Mouse (Mus musculus): ENCODE results near the gene Wdcp. TPM values are rescaled to one million over a fixed set of nuclear protein-coding genes. Genes with fewer than 3 reads are reported as not detected.

The Wdcp gene
- polyA plus RNA-seq, 1 experiment from 2014 or later, result 17.1 TPM

- Histone ChIP-seq H3K27me3 (ENCODE audit: control insufficient read depth, insufficient read depth, low read length) (no peaks in the 10 kb centered on the region), H3K4me3 (ENCODE audit: low read depth, low read length) (no peak overlapping the region)
- ATAC-seq (replicated peaks; ENCODE audit: insufficient number of reproducible peaks, low FRiP score, low TSS enrichment), result no peak
Measured at GRCm38 (mm10) chr12:4888739-4889138, 45.6 kb downstream of the Wdcp start.

GRCm38 (mm10) chr12:4889251-4889650, 46.1 kb downstream of the Wdcp start:
- no peak overlapping the region for H3K4me2 ChIP-seq
- no peak overlapping the region for H3K27ac ChIP-seq (ENCODE audit: low read depth, low read length)
- 54% methylated on average over 2 of the region's 2 CpGs for WGBS (ENCODE audit: insufficient replicate concordance)
- no peaks in the 10 kb centered on the region for H3K27me3 ChIP-seq (ENCODE audit: control insufficient read depth, insufficient read depth, low read length)
- peaks cover 5% of the 10 kb centered on the region; the same call in 1 of the 2 replicates for H3K4me1 ChIP-seq (ENCODE audit: control insufficient read depth, insufficient read depth, low read length)
- H3K9me3 ChIP-seq (replicated peaks; ENCODE audit: control insufficient read depth, low read length), result no peaks in the 10 kb centered on the region
- H3K36me3 ChIP-seq (ENCODE audit: control insufficient read depth, insufficient read depth, low read length), result no peaks in the 10 kb centered on the region
- ATAC-seq (replicated peaks; ENCODE audit: insufficient number of reproducible peaks, low FRiP score, low TSS enrichment), result no peak
- no peak overlapping the region for H3K4me3 ChIP-seq (ENCODE audit: low read depth, low read length)
- H3K9ac ChIP-seq (ENCODE audit: low read depth, low read length), result no peak overlapping the region

More at GRCm38 (mm10) chr12:4888739-4889138, 45.6 kb downstream of the Wdcp start:
- H3K4me2 ChIP-seq, result no peak overlapping the region
- no peaks in the 10 kb centered on the region for H3K36me3 ChIP-seq (ENCODE audit: control insufficient read depth, insufficient read depth, low read length)
- H3K9ac ChIP-seq (ENCODE audit: low read depth, low read length), result no peak overlapping the region
- no peaks in the 10 kb centered on the region for H3K9me3 ChIP-seq (replicated peaks; ENCODE audit: control insufficient read depth, low read length)
- no peak overlapping the region for H3K27ac ChIP-seq (ENCODE audit: low read depth, low read length)
- peaks cover 5% of the 10 kb centered on the region; the same call in 1 of the 2 replicates for H3K4me1 ChIP-seq (ENCODE audit: control insufficient read depth, insufficient read depth, low read length)

GRCm38 (mm10) chr12:4889891-4890290, 46.8 kb downstream of the Wdcp start:
- peaks cover 5% of the 10 kb centered on the region; the same call in 1 of the 2 replicates for H3K4me1 ChIP-seq (ENCODE audit: control insufficient read depth, insufficient read depth, low read length)
- ATAC-seq (replicated peaks; ENCODE audit: insufficient number of reproducible peaks, low FRiP score, low TSS enrichment), result no peak

GRCm38 (mm10) chr12:4898024-4898423, 54.9 kb downstream of the Wdcp start:
- Histone ChIP-seq H3K4me1 (ENCODE audit: control insufficient read depth, insufficient read depth, low read length) (no peaks in the 10 kb centered on the region), H3K4me3 (ENCODE audit: low read depth, low read length) (no peak overlapping the region)

More at GRCm38 (mm10) chr12:4889891-4890290, 46.8 kb downstream of the Wdcp start:
- 79% methylated on average over 1 of the region's 1 CpGs for WGBS (ENCODE audit: insufficient replicate concordance)
- Histone ChIP-seq H3K4me3 (ENCODE audit: low read depth, low read length) (no peak overlapping the region), H3K4me2 (no peak overlapping the region), H3K36me3 (ENCODE audit: control insufficient read depth, insufficient read depth, low read length) (no peaks in the 10 kb centered on the region), H3K27ac (ENCODE audit: low read depth, low read length) (no peak overlapping the region), H3K9me3 (replicated peaks; ENCODE audit: control insufficient read depth, low read length) (no peaks in the 10 kb centered on the region), H3K9ac (ENCODE audit: low read depth, low read length) (no peak overlapping the region), H3K27me3 (ENCODE audit: control insufficient read depth, insufficient read depth, low read length) (no peaks in the 10 kb centered on the region)

DNA sequence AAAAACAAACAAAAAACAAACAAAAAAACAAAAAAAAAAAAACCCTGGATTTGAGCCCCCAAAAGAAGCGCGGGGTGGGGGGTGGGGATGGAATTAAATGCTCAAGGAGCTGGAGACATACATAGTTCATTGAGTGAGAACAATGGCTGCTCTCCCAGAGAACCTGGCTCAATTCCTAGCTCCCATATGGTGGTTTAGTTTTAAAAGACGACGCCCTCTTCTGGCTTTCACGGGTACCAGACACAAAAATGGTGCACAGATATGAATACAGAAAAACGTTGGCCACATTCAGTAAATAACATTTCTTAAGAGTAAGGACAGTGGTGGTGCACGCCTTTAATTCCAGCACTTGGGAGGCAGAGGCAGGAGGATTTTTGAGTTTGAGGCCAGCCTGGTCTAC, 62.8 kb downstream of the Wdcp start:
- peak overlapping the region; percentile 88 for H3K4me2 ChIP-seq
- H3K9ac ChIP-seq (ENCODE audit: low read depth, low read length), result no peak overlapping the region
- no peak overlapping the region for H3K27ac ChIP-seq (ENCODE audit: low read depth, low read length)
- no peak for ATAC-seq (replicated peaks; ENCODE audit: insufficient number of reproducible peaks, low FRiP score, low TSS enrichment)
- H3K9me3 ChIP-seq (replicated peaks; ENCODE audit: control insufficient read depth, low read length), result no peaks in the 10 kb centered on the region
- H3K4me1 ChIP-seq (ENCODE audit: control insufficient read depth, insufficient read depth, low read length), result no peaks in the 10 kb centered on the region
- H3K4me3 ChIP-seq (ENCODE audit: low read depth, low read length), result no peak overlapping the region
- H3K27me3 ChIP-seq (ENCODE audit: control insufficient read depth, insufficient read depth, low read length), result no peaks in the 10 kb centered on the region
- H3K36me3 ChIP-seq (ENCODE audit: control insufficient read depth, insufficient read depth, low read length), result no peaks in the 10 kb centered on the region; the same call in 1 of the 2 replicates
- 75% methylated on average over 7 of the region's 7 CpGs for WGBS (ENCODE audit: insufficient replicate concordance)

More at GRCm38 (mm10) chr12:4898024-4898423, 54.9 kb downstream of the Wdcp start:
- no peak overlapping the region for H3K27ac ChIP-seq (ENCODE audit: low read depth, low read length)
- no peaks in the 10 kb centered on the region for H3K27me3 ChIP-seq (ENCODE audit: control insufficient read depth, insufficient read depth, low read length)
- H3K36me3 ChIP-seq (ENCODE audit: control insufficient read depth, insufficient read depth, low read length), result no peaks in the 10 kb centered on the region; the same call in 1 of the 2 replicates
- H3K9me3 ChIP-seq (replicated peaks; ENCODE audit: control insufficient read depth, low read length), result no peaks in the 10 kb centered on the region
- no peak for ATAC-seq (replicated peaks; ENCODE audit: insufficient number of reproducible peaks, low FRiP score, low TSS enrichment)
- H3K4me2 ChIP-seq, result no peak overlapping the region
- H3K9ac ChIP-seq (ENCODE audit: low read depth, low read length), result no peak overlapping the region
- 93% methylated on average over 5 of the region's 5 CpGs for WGBS (ENCODE audit: insufficient replicate concordance)

DNA sequence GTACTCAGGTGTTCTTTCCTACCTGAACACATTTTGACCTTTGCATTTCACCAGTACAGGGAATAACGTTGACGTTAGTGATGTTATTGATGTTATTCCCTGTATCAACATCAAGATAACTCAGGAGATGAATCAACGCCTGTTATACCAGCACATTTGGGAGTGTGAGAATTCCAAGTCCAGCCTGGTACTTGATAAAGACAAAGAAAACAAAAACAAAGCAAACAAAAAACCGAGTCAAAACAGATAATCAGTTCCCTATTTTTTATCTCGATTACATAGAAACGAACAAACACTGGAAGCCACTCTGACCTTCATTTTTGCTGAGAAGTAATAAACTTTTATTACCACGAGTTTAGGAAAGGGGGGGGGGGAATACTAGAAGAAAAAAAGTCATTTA, 63.4 kb downstream of the Wdcp start:
- Histone ChIP-seq H3K9ac (ENCODE audit: low read depth, low read length) (peak overlapping the region; percentile 91; the same call in 1 of the 2 replicates), H3K4me1 (ENCODE audit: control insufficient read depth, insufficient read depth, low read length) (no peaks in the 10 kb centered on the region), H3K4me3 (ENCODE audit: low read depth, low read length) (peak overlapping the region; percentile 78), H3K9me3 (replicated peaks; ENCODE audit: control insufficient read depth, low read length) (no peaks in the 10 kb centered on the region), H3K27ac (ENCODE audit: low read depth, low read length) (peak overlapping the region; percentile 80; the same call in 1 of the 2 replicates), H3K4me2 (peak overlapping the region; percentile 88), H3K27me3 (ENCODE audit: control insufficient read depth, insufficient read depth, low read length) (no peaks in the 10 kb centered on the region), H3K36me3 (ENCODE audit: control insufficient read depth, insufficient read depth, low read length) (no peaks in the 10 kb centered on the region)
- 44% methylated on average over 7 of the region's 7 CpGs for WGBS (ENCODE audit: insufficient replicate concordance)
- ATAC-seq (replicated peaks; ENCODE audit: insufficient number of reproducible peaks, low FRiP score, low TSS enrichment), result no peak

GRCm38 (mm10) chr12:4906951-4907906, 64.1 kb downstream of the Wdcp start, which contains the start of gene Ubxn2a:
Gene Ubxn2a (minus strand): TSS chr12:4907705.
- peak within 1 kb of the TSS; percentile 91 for H3K9ac ChIP-seq (ENCODE audit: low read depth, low read length)
- no peaks in the 10 kb centered on the region for H3K27me3 ChIP-seq (ENCODE audit: control insufficient read depth, insufficient read depth, low read length)
- WGBS (ENCODE audit: insufficient replicate concordance), result under 1% methylated on average over 122 of the region's 125 CpGs
- no peaks in the 10 kb centered on the region for H3K36me3 ChIP-seq (ENCODE audit: control insufficient read depth, insufficient read depth, low read length)
- no peaks in the 10 kb centered on the region for H3K4me1 ChIP-seq (ENCODE audit: control insufficient read depth, insufficient read depth, low read length)
- H3K9me3 ChIP-seq (replicated peaks; ENCODE audit: control insufficient read depth, low read length), result no peaks in the 10 kb centered on the region
- peak within 1 kb of the TSS; percentile 80 for H3K27ac ChIP-seq (ENCODE audit: low read depth, low read length)
- H3K4me2 ChIP-seq, result peak within 1 kb of the TSS; percentile 88
- peak within 1 kb of the TSS; percentile 78 for H3K4me3 ChIP-seq (ENCODE audit: low read depth, low read length)
- peak; percentile 89 for ATAC-seq (replicated peaks; ENCODE audit: insufficient number of reproducible peaks, low FRiP score, low TSS enrichment)

DNA sequence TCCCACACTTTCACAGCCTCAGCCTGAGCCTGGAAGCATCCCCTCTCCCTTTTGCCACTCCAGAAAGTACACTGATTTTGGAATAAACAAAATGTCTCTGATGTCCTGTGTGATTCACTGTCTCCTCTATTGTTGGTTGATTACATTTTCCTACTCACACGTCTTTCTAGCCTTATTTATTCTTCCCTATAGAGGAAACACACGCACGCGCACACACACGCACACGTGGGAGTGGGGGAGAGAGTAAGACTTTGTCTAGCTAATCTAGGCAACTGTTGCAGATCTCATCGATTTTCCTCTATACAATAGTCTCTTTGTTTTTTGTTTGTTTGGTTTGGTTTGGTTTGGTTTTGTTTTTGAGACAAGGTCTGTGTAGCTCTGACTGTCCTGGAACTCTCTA, 65.3 kb downstream of the Wdcp start:
- no peak for ATAC-seq (replicated peaks; ENCODE audit: insufficient number of reproducible peaks, low FRiP score, low TSS enrichment)
- no peak overlapping the region for H3K9ac ChIP-seq (ENCODE audit: low read depth, low read length)
- no peak overlapping the region for H3K27ac ChIP-seq (ENCODE audit: low read depth, low read length)
- no peaks in the 10 kb centered on the region for H3K4me1 ChIP-seq (ENCODE audit: control insufficient read depth, insufficient read depth, low read length)
- no peak overlapping the region for H3K4me3 ChIP-seq (ENCODE audit: low read depth, low read length)
- WGBS (ENCODE audit: insufficient replicate concordance), result 94% methylated on average over 7 of the region's 7 CpGs
- no peak overlapping the region for H3K4me2 ChIP-seq
- no peaks in the 10 kb centered on the region for H3K36me3 ChIP-seq (ENCODE audit: control insufficient read depth, insufficient read depth, low read length)
- no peaks in the 10 kb centered on the region for H3K27me3 ChIP-seq (ENCODE audit: control insufficient read depth, insufficient read depth, low read length)
- no peaks in the 10 kb centered on the region for H3K9me3 ChIP-seq (replicated peaks; ENCODE audit: control insufficient read depth, low read length)

Data from heart, embryonic 11.5 days (tissue).